Mouse (Mus musculus) brown adipose tissue, adult 24 weeks (tissue): ENCODE results near the gene Ric1. TPM values are rescaled to one million over a fixed set of nuclear protein-coding genes. Genes with fewer than 3 reads are reported as not detected.
"Not testable (repeated sequence)": the region's sequence is repeated elsewhere in the genome, so short reads cannot be mapped to it uniquely, and the experiment has no call there.

Experiments used
- H3K27ac ChIP-seq: fragments of 200-500 bp; replicated peaks from 2 replicates; pipeline ENCODE4 v1.5.1; 2012; ENCODE audit warnings: low read depth, mild to moderate bottlenecking, low read length
- H3K4me1 ChIP-seq: fragments of 200-500 bp; 2 replicates; pipeline ENCODE4 v1.6.1; 2012; ENCODE audit warnings: low read length, mixed read lengths; ENCODE audit not compliant: control insufficient read depth, insufficient read depth, insufficient read length
- H3K4me3 ChIP-seq: fragments of 200-500 bp; 2 replicates; pipeline ENCODE4 v1.5.1; 2012; ENCODE audit warnings: low read depth, mild to moderate bottlenecking, low read length, moderate library complexity; ENCODE audit not compliant: insufficient read depth
- polyA plus RNA-seq: library from polyadenylated mRNA; stranded (reverse); fragments of >200 nt; gene quantifications from 2 replicates; pipeline ENCODE4 v1.2.4, GENCODE M21; 2012; ENCODE audit not compliant: missing spikeins, insufficient read depth, insufficient read length

The Ric1 gene
- polyA plus RNA-seq, 1 experiment: 23.3 TPM

DNA sequence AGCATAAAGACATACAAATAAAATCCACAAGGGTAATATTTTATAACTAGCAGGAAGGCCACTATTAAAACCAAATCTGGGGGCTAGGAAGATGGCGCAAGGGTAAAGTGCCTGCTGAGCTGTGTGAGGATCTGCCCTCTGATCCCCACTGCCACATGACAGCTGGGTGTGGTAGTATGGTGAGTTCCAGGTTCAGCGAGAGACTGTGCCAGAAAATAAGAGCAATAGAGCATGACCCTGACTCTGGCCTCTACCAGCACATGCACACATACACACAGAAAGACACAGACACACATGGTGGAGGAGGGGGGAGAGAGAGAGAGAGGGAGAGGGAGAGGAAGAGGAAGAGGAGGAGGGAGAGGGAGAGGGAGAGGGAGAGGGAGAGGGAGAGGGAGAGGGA is 10.3 kb upstream of the Ric1 start:
- Histone ChIP-seq H3K4me1 (peaks cover 13% of the 10 kb centered on the region), H3K4me3 (no peak overlapping the region), H3K27ac (no peak overlapping the region)

DNA sequence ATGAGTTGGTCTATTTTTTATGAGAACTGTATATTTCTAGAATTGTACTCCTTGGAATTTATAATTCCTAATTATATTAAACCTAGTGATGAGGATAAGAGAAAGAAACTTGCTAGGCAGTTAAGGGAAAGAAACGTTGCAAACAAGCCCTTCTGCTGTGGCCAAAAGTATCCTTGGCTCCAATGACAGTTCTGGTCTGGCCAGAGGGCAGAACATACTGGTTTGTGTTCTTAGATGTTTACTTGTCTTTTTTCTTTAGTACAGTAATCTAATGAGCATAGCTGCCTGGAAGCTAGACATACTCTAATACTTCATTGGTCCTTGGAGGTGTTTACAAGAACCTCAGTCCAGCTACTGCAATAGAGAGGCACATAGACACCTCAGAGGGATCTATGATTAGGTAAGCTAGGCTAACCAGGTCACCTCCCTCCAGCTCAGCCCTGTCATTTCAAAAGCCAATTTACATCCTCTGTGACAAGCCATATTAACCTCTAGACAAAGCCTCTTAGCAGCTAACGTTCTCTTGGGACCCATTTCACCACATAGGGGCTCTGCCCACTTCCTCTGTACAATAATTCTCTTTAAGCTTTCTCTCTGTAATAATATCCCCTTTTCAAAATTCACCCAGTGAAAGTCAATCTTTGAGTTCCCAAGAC is 8.8 kb upstream of the Ric1 start:
- Histone ChIP-seq H3K4me3 (no peak overlapping the region), H3K4me1 (peaks cover 6% of the 10 kb centered on the region), H3K27ac (no peak overlapping the region)

DNA sequence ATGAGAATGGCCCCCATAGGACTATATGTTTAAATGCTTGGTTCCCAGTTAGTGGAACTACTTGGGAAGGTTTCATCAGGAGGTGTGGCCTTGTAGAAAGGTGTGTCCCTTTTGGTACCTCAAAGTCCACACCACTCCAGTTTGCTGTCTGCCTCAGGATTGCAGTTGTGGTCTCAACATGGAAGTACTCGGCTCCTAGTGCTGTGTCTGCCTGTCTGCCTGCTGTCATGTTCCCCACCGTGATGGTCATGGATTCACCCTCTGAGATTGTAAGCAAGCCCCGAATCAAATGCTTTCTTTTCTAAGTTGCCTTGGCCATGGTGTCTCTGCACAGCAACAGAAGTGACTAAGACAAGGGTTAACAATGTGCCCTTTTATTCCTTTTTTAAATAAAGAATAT is 8.0 kb upstream of the Ric1 start:
- peaks cover 3% of the 10 kb centered on the region; the same call in 1 of the 2 replicates for H3K4me1 ChIP-seq
- no peak overlapping the region for H3K27ac ChIP-seq
- no peak overlapping the region for H3K4me3 ChIP-seq

DNA sequence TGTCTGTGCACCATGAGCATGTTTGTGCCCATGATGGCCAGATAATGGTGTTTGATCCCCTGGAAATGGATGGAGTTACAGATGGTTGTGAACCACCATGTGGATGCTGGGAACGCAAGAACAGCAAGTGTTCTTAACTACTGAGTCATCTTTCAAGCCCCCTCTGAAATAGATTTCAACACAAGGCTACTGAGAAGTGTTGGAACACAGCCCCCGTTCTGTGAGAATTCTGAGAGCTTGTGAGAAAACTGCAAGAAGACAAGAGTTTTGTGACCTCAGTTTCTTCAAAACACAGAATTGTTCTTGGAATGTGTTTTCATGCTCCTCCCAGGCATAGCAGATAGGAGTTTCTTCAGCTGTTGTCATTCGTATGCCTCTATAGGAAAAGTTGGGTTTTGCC is 6.7 kb upstream of the Ric1 start:
- H3K4me3 ChIP-seq: no peak overlapping the region
- no peak overlapping the region for H3K27ac ChIP-seq
- peaks cover 6% of the 10 kb centered on the region; the same call in 1 of the 2 replicates for H3K4me1 ChIP-seq

DNA sequence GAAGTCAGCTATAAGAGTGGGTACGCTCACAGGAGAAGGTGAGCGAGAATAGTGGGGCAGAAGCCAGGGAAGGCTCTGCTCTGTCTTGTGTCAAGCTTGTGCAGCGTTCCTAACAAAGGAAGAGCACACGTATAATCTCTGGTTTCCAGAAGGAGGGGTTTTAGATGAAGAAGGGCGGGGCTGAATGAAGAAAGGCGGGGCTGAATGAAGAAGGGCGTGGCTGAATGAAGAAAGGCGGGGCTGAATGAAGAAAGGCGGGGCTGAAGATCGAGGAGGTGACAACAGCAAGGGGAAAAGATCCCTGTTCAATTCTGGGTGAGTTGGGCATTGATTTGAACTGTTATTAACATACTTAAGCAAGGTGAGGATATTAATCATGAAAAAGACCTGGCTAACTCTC is 6.1 kb upstream of the Ric1 start:
- Histone ChIP-seq H3K27ac (no peak overlapping the region), H3K4me3 (no peak overlapping the region), H3K4me1 (peaks cover 8% of the 10 kb centered on the region)

DNA sequence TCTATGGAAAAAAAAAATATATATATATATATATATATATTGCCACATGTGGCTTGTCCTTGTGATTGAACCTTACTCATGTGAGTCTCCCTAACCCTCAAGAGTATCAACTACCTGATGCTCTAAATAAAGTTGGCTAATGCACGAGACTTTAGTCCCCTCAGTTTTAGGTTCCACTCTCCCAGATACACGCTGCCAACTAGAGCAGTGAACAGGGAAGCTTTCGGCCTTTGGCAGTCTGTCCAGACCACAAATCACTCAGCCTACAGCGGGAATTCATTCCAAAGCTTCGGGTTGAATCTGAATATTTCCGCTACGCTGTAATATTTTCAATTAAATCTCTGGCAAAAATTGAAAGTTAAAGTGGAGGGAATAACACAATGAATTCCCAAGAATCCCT is 3.7 kb upstream of the Ric1 start:
- H3K27ac ChIP-seq: no peak overlapping the region
- H3K4me3 ChIP-seq: no peak overlapping the region
- H3K4me1 ChIP-seq: peaks cover 6% of the 10 kb centered on the region

DNA sequence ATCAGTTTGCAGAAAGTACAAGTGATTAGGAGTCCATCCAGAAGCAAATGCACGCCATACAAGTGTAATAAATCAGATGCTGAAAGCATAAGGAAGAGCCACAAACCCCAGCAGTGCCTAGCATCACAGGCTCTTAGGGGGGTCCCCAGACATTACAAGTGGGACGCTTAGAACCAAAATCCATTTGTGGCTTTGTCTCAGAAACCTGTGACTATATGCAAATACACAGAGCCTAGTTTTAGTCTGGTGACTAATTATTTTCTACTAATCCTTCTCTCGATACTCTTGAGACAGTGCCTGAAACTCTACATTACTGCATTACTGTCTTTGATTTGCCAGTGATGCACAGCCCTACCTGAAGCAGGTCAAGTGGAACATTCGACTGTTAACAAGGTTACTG is 3.2 kb upstream of the Ric1 start:
- peaks cover 6% of the 10 kb centered on the region for H3K4me1 ChIP-seq
- H3K4me3 ChIP-seq: no peak overlapping the region
- H3K27ac ChIP-seq: no peak overlapping the region

DNA sequence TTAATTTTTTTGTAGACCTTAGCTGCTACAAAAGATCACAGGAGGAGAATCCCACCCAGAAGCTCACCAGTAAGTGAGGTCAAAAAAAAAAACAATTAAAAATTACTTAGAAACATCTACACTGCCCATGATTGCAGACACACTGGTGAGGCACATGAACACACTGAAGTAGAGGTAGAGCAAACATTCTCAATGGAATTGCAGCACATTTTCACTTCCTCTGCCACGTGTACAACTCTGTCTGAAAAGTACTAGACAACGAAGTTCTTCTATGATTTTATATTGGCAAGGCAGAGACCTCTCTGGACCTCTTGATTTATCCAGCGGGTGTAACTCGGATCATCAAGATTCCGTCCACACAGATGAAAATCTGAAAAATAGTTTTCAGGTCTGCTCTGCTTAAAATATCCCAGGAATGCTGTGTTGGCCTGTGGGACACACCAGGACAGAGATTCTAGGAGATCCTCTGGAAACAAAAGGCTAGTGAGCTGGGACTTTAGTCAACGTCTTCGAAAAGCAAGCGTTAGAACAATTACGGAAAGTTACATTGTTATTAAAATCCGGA is 1.0 kb upstream of the Ric1 start:
- H3K27ac ChIP-seq: peak overlapping the region; percentile 89
- peaks cover 8% of the 10 kb centered on the region for H3K4me1 ChIP-seq
- H3K4me3 ChIP-seq: peak overlapping the region; percentile 72; the same call in 1 of the 2 replicates

DNA sequence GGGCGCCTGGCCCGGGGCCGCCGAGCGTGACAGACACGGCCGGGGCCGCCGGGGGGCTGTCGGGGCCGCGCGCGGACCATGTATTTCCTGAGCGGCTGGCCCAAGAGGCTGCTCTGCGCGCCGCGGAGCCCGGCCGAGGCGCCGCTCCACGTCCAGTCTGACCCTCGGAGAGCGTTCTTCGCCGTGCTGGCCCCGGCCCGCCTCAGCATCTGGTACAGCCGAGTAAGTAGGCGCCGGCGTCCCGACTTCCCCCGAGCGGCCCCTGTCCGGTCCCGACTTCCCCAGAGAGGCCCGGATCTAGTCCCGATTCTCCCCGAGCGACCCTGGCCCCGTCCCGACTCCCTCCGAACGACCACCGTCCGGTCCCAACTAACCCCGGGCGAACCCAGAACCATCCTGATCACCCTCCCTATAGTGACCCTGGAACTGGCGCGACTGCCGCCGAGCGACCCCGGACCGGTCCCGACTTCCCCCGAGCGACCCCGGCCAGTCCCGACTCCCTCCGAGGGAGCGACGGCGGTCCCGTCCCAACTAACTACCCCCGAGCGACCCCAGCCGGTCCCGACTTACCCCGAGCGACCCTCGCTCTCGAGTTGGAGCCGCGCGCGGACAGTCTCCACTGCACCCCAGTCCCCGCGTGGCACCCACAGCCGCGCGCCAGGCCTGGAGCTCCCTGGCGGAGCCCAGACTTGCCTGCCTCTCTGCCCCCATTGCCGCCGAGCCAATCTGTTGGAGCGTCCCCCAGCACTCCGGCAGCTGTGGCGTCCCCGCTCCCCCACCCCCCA is 555 bp downstream of the Ric1 start:
- H3K4me3 ChIP-seq: peak overlapping the region; percentile 100
- H3K27ac ChIP-seq: peak overlapping the region; percentile 91
- H3K4me1 ChIP-seq: peaks cover 8% of the 10 kb centered on the region

DNA sequence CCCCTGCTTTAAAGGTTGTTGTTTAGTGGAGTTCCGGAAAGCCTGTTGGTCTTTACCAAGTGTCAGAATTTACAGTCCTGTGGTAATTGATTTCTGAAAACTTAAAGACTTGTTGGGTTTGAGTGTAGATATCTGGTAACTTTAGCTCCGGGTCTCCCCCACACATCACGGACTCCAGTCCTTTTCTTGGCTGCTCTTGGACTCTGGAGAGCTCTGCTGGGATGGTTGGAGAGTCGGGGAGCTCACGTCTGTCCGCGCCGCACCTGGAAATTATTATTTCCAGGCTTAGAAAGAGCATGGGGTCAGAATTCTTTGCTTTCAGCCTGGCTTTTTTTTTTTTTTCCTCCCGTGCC is 1.1 kb downstream of the Ric1 start:
- Histone ChIP-seq H3K27ac (peak overlapping the region; percentile 91), H3K4me3 (peak overlapping the region; percentile 100), H3K4me1 (peaks cover 8% of the 10 kb centered on the region)

DNA sequence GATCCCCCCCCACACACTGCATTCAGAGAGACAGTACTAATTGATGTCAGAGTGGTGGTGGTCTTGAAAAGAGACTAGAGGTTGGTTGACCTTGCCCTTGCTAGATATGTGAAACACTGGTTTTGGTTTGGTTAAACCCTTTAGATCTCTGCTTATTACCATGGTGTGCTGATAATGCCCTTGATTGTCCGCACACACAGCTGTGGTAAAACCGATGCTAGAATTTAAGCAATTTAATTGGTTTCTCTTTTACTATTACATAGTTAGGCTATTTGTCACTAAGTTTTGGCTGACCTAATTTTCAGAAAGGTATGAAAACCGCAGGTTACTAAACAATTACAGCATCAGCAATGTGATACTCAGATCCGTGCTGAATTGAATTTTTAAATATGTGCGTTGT is 1.6 kb downstream of the Ric1 start:
- H3K4me3 ChIP-seq: peak overlapping the region; percentile 100
- H3K4me1 ChIP-seq: peaks cover 8% of the 10 kb centered on the region
- H3K27ac ChIP-seq: peak overlapping the region; percentile 91

DNA sequence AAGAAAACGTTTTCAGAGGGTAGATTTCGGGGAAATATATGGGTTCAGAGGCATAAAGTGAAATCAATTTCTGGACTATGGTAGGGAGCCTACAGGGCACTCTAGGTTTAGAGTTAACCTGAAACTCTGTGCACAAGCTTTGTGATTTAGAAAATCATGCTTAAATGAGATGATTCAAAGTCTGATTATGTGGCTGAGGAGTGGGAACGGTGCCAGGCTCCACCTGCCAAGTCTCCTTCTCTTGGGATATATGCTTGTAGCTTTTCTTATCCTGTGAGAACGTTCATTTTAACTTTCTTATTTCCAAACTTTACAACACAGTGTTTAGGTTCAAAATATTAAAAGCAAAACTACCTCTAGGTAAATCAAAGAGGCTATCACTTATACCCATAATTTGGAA is 2.5 kb downstream of the Ric1 start:
- H3K4me1 ChIP-seq: peaks cover 8% of the 10 kb centered on the region
- H3K4me3 ChIP-seq: peak overlapping the region; percentile 49; the same call in 1 of the 2 replicates
- H3K27ac ChIP-seq: no peak overlapping the region

DNA sequence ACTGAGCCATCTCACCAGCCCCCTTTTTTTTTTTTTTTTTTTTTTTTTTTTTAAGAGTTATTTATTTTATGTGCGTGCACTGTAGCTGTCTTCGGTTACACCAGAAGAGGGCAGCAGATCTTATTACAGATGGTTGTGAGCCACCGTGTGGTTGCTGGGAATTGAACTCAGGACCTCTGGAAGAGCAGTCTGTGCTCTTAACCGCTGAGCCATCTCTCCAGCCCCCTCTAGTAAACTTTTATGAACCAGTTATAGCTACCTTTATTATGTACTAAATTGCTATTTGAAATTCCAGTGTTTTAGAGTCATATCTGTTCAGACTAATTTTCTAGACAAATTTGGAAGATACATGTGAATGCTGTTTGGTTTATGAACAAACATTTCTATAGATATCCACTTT is 3.5 kb downstream of the Ric1 start:
- H3K4me3 ChIP-seq, H3K27ac ChIP-seq, H3K4me1 ChIP-seq: not testable (repeated sequence)

DNA sequence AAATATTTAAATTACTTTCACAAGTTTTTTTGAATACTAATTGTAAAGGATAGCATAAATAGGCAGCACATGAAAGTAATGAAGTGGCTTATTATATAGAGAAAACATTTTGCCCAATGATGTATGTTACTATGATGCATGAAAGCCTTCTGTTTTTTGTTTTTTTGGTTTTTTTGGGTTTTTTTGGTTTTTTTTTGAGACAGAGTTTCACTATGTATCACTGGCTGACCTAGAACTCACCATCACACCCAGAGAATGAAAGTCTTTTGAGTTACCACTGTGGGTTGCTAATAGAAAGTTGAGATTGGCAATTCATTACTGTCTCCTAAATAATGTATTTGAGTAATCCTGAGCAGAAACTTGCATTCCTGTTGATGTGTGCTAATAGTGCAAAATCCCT is 4.8 kb downstream of the Ric1 start:
- peaks cover 2% of the 10 kb centered on the region for H3K4me1 ChIP-seq
- H3K4me3 ChIP-seq: no peak overlapping the region
- H3K27ac ChIP-seq: no peak overlapping the region

DNA sequence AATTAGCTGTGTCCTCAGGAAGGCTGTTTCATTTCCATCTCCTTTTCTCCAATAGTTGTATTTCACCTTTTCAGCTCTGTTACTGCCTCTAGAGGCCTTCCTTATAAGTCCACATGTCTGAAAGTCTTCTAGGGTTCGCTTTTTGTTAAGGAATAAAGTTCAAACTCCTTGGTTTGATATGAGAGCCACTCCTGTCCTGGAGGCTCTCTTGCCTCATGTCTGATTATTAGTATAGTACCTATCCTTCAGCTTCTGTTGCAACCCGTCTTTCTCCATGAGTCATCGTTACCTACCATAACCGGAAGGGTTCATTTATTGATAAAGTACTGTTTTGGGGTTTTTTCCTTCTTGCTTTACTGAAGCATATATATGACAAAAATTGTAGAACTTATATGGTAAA is 5.2 kb downstream of the Ric1 start:
- Histone ChIP-seq H3K27ac (no peak overlapping the region), H3K4me3 (no peak overlapping the region), H3K4me1 (peaks cover 2% of the 10 kb centered on the region)

DNA sequence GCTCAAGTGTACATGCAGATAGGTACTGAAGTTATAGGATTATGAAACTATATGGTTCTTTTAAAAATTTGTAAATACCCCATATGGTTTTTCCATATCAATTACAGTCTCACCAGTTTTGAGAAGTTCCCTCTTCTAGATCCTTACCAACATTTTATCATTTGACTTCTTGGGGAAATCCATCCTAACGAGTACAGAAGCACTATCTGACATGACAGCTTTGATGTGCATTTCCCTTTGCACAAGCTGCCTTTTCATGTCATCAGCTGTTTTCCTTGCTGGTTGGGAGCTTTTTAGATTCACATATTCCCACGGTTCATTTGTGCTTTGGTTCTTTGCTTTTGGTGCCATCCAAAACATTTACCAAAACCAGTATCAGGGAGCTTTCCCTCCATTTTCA is 6.5 kb downstream of the Ric1 start:
- Histone ChIP-seq H3K4me1 (peaks cover 6% of the 10 kb centered on the region), H3K4me3 (no peak overlapping the region)

More for the DNA sequence above, 6.5 kb downstream of the Ric1 start:
- H3K27ac ChIP-seq: no peak overlapping the region
